Mouse (Mus musculus): ENCODE data around the gene Gart. TPM values are rescaled to one million over a fixed set of nuclear protein-coding genes. Genes with fewer than 3 reads are reported as not detected.
"Not testable (repeated sequence)": the region's sequence is repeated elsewhere in the genome, so short reads cannot be mapped to it uniquely, and the experiment has no call there.

The Gart gene
- total and polyA plus RNA-seq, 2 experiments from 2014 or later: 40.5 to 45.2 TPM

GRCm38 (mm10) chr16:91645995-91646602 is 653 bp downstream of the Gart start:
- Histone ChIP-seq H3K36me3 (ENCODE audit: insufficient read depth, low read length) (peaks cover 15% of the 10 kb centered on the region), H3K4me2 (ENCODE audit: low read depth, low read length, poor library complexity, severe bottlenecking) (peak overlapping the region; percentile 94), H3K9me3 (ENCODE audit: low read length) (no peaks in the 10 kb centered on the region), H3K27me3 (ENCODE audit: insufficient read depth, low read length) (no peaks in the 10 kb centered on the region), H3K27ac (ENCODE audit: low read depth, low read length) (no peak overlapping the region), H3K4me3 (ENCODE audit: low read depth, low read length) (peak overlapping the region; percentile 75), H3K4me1 (ENCODE audit: insufficient read depth, low read length) (peaks cover 9% of the 10 kb centered on the region; the same call in 1 of the 2 replicates), H3K9ac (replicated peaks; ENCODE audit: low read length, poor library complexity, severe bottlenecking) (peak overlapping the region; percentile 91)
- peak; percentile 35; the same call in 1 of the 2 replicates for TF ChIP-seq CTCF (IDR thresholded peaks at IDR 0.05)
- WGBS: under 1% methylated on average over 11 of the region's 11 CpGs
- DNase-seq (ENCODE audit: low spot score): peak; percentile 25
- no peak for ATAC-seq (ENCODE audit: low FRiP score)

DNA sequence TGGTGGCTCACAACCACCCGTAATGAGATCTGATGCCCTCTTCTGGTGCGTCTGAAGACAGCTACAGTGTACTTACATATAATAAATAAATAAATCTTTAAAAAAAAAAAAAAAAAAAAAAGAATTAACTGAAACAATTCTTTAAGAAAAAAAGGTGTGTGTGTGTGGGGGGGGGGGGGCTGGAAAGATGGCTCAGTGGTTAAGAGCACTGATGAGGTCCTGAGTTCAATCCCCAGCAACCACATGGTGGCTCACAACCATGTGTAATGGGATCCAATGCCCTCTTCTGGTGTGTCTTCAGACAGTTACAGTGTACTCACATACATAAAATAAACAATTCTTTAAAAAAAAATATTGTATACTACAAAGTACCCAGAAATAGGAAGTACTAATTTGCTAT is 1.3 kb downstream of the Gart start:
- not testable (repeated sequence) for H3K9ac ChIP-seq (replicated peaks; ENCODE audit: low read length, poor library complexity, severe bottlenecking); ATAC-seq (ENCODE audit: low FRiP score); H3K4me1 ChIP-seq (ENCODE audit: insufficient read depth, low read length); DNase-seq (ENCODE audit: low spot score); H3K4me3 ChIP-seq (ENCODE audit: low read depth, low read length); H3K27ac ChIP-seq (ENCODE audit: low read depth, low read length); H3K4me2 ChIP-seq (ENCODE audit: low read depth, low read length, poor library complexity, severe bottlenecking); H3K27me3 ChIP-seq (ENCODE audit: insufficient read depth, low read length); H3K9me3 ChIP-seq (ENCODE audit: low read length)
- H3K36me3 ChIP-seq (ENCODE audit: insufficient read depth, low read length): peaks cover 18% of the 10 kb centered on the region
- TF ChIP-seq CTCF (IDR thresholded peaks at IDR 0.05): peak; percentile 6; the same call in 1 of the 2 replicates
- WGBS: no CpG with 5 or more reads among the region's 2 CpGs

DNA sequence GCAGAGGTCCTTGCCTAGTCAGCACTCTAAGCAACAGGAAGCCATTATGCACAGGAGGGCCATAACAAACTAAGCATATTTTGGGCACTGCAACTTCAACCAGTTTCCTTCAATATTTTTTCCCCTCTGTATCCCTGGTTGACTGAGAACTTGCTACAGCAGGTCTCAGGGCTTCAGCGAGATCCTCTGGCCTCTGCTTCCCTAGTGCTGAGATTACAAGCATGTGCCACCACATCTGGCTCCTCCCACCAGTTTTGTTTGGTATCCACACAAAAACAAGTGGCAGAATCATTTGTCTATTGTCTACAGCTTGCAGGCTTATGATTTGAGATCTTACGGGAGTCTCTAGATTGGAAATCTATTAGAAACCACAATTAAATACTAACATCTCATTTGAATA is 1.9 kb downstream of the Gart start:
- no peak for ATAC-seq (ENCODE audit: low FRiP score)
- WGBS: 90% methylated on average over 2 of the region's 2 CpGs

GRCm38 (mm10) chr16:91640171-91640570 is 6.6 kb downstream of the Gart start:
- TF ChIP-seq CTCF (IDR thresholded peaks at IDR 0.05): no peak
- H3K9me3 ChIP-seq (ENCODE audit: low read length): no peaks in the 10 kb centered on the region
- H3K4me2 ChIP-seq (ENCODE audit: low read depth, low read length, poor library complexity, severe bottlenecking): no peak overlapping the region
- H3K36me3 ChIP-seq (ENCODE audit: insufficient read depth, low read length): peaks cover 59% of the 10 kb centered on the region
- H3K9ac ChIP-seq (replicated peaks; ENCODE audit: low read length, poor library complexity, severe bottlenecking): no peak overlapping the region
- H3K4me3 ChIP-seq (ENCODE audit: low read depth, low read length): no peak overlapping the region
- ATAC-seq (ENCODE audit: low FRiP score) (no peak), DNase-seq (ENCODE audit: low spot score) (no peak)
- H3K27ac ChIP-seq (ENCODE audit: low read depth, low read length): no peak overlapping the region
- no peaks in the 10 kb centered on the region for H3K4me1 ChIP-seq (ENCODE audit: insufficient read depth, low read length)
- 92% methylated on average over 8 of the region's 8 CpGs for WGBS
- H3K27me3 ChIP-seq (ENCODE audit: insufficient read depth, low read length): no peaks in the 10 kb centered on the region

More for the DNA sequence above, 1.9 kb downstream of the Gart start:
- H3K36me3 ChIP-seq (ENCODE audit: insufficient read depth, low read length): peaks cover 20% of the 10 kb centered on the region
- no peaks in the 10 kb centered on the region for H3K9me3 ChIP-seq (ENCODE audit: low read length)
- peaks cover 9% of the 10 kb centered on the region; the same call in 1 of the 2 replicates for H3K4me1 ChIP-seq (ENCODE audit: insufficient read depth, low read length)
- H3K27ac ChIP-seq (ENCODE audit: low read depth, low read length): no peak overlapping the region
- no peaks in the 10 kb centered on the region for H3K27me3 ChIP-seq (ENCODE audit: insufficient read depth, low read length)
- H3K4me2 ChIP-seq (ENCODE audit: low read depth, low read length, poor library complexity, severe bottlenecking): no peak overlapping the region
- no peak for TF ChIP-seq CTCF (IDR thresholded peaks at IDR 0.05)
- DNase-seq (ENCODE audit: low spot score): no peak
- H3K9ac ChIP-seq (replicated peaks; ENCODE audit: low read length, poor library complexity, severe bottlenecking): no peak overlapping the region
- no peak overlapping the region for H3K4me3 ChIP-seq (ENCODE audit: low read depth, low read length)

DNA sequence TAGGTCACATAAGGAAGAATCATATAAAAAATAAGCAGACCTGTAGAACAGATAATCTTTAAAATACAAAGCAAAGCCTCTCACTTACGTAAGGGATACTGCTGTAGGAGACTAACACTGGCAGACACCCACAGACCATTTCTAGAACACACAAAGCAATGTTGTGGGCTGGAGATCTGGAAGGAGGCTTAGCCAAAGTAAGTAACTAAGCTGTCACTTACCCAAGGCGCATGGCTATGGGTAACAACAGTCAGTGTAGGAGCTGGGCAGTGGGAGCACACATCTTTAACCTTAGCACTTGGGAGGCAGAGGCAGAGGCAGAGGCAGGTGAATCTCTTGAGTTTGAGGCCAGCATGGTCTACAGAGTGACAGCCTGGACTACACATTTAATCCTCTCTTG is 7.1 kb downstream of the Gart start:
- peaks cover 62% of the 10 kb centered on the region for H3K36me3 ChIP-seq (ENCODE audit: insufficient read depth, low read length)
- no peak overlapping the region for H3K4me2 ChIP-seq (ENCODE audit: low read depth, low read length, poor library complexity, severe bottlenecking)
- no peak overlapping the region for H3K27ac ChIP-seq (ENCODE audit: low read depth, low read length)
- DNase-seq (ENCODE audit: low spot score): no peak
- H3K4me3 ChIP-seq (ENCODE audit: low read depth, low read length): no peak overlapping the region
- H3K4me1 ChIP-seq (ENCODE audit: insufficient read depth, low read length): no peaks in the 10 kb centered on the region
- ATAC-seq (ENCODE audit: low FRiP score): no peak
- WGBS: 98% methylated on average over 2 of the region's 2 CpGs
- H3K27me3 ChIP-seq (ENCODE audit: insufficient read depth, low read length): no peaks in the 10 kb centered on the region
- TF ChIP-seq CTCF (IDR thresholded peaks at IDR 0.05): no peak
- H3K9me3 ChIP-seq (ENCODE audit: low read length): no peaks in the 10 kb centered on the region
- no peak overlapping the region for H3K9ac ChIP-seq (replicated peaks; ENCODE audit: low read length, poor library complexity, severe bottlenecking)

DNA sequence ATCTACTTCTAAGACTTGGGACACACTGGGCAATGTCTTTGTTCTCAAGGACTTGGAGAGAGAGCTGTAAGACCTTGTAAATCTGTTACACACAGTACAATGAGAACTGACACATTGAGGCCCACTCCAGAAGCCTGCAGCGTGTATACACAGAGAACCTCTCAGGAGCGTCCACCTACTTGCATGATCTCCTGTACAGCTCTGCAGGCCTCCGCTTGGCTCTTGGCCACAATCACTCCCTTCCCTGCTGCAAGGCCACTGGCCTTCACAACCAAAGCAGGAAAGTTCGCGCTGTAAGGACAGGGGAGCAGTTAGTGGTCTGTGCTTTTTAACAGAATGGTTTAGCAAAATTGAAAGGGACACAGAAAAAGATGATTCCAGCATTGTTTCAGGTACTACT is 7.6 kb downstream of the Gart start:
- no peak for DNase-seq (ENCODE audit: low spot score)
- Histone ChIP-seq H3K4me2 (ENCODE audit: low read depth, low read length, poor library complexity, severe bottlenecking) (no peak overlapping the region), H3K9ac (replicated peaks; ENCODE audit: low read length, poor library complexity, severe bottlenecking) (no peak overlapping the region), H3K27ac (ENCODE audit: low read depth, low read length) (no peak overlapping the region), H3K9me3 (ENCODE audit: low read length) (no peaks in the 10 kb centered on the region), H3K4me1 (ENCODE audit: insufficient read depth, low read length) (no peaks in the 10 kb centered on the region), H3K27me3 (ENCODE audit: insufficient read depth, low read length) (no peaks in the 10 kb centered on the region), H3K4me3 (ENCODE audit: low read depth, low read length) (no peak overlapping the region), H3K36me3 (ENCODE audit: insufficient read depth, low read length) (peaks cover 62% of the 10 kb centered on the region)
- no peak for ATAC-seq (ENCODE audit: low FRiP score)
- no peak for TF ChIP-seq CTCF (IDR thresholded peaks at IDR 0.05)
- WGBS: 95% methylated on average over 5 of the region's 5 CpGs

Measured in midbrain, postnatal 0 days (tissue).